Mouse (Mus musculus) macrophage (primary cell): ENCODE data around the gene Smim20. TPM values are rescaled to one million over a fixed set of nuclear protein-coding genes. Genes with fewer than 3 reads are reported as not detected.

ENCODE experiments used
- H3K27ac ChIP-seq: fragments of 350-480 bp; formaldehyde crosslinking; 2 replicates; pipeline ENCODE4 v1.9.0; 2021
- H3K36me3 ChIP-seq: fragments of 350-480 bp; formaldehyde crosslinking; 2 replicates; pipeline ENCODE4 v1.9.0; 2021; ENCODE audit errors: inconsistent target
- H3K4me3 ChIP-seq: fragments of 350-480 bp; formaldehyde crosslinking; 2 replicates; pipeline ENCODE4 v1.9.0; 2021; ENCODE audit errors: inconsistent target
- H3K79me2 ChIP-seq: fragments of 350-480 bp; formaldehyde crosslinking; 2 replicates; pipeline ENCODE4 v1.9.0; 2021; ENCODE audit errors: inconsistent target
- WGBS: methylation state at CpG from one replicate; pipeline ENCODE4 v1.1.7; 2026; ENCODE audit warnings: inconsistent platforms; ENCODE audit not compliant: missing documents; 5-methylcytosine and 5-hydroxymethylcytosine counted together
- polyA plus RNA-seq: library from polyadenylated mRNA; stranded (reverse); fragments of 250-400 nt; gene quantifications from 3 replicates; pipeline ENCODE4 v1.2.4, GENCODE M21; 2018; ENCODE audit warnings: inconsistent platforms

The Smim20 gene
- polyA plus RNA-seq, 1 experiment from 2014 or later: 16.8 TPM

DNA sequence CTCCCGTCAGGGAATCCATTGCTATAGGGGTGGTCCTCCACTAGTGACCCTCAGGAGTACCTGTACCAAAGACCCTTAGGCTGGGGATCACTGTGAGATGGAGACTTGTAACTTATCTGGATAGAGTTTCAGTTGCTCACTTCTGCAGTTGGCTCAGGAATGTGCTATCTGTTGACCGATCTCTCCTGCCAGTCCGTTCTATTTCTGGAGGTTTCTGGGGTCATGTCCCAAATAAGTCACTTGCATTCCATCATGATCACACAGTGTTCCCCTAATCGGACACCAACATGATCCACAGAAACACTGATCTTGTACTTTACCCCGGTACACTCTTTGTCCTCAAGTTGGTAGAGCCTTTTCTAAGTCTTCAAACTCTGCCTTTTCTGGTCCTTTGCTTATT lies 40.6 kb downstream of the Smim20 start:
- H3K36me3 ChIP-seq: no peaks in the 10 kb centered on the region
- H3K27ac ChIP-seq: no peak overlapping the region
- WGBS: 98% methylated on average over 5 of the region's 5 CpGs
- H3K79me2 ChIP-seq: no peaks in the 10 kb centered on the region
- no peak overlapping the region for H3K4me3 ChIP-seq

DNA sequence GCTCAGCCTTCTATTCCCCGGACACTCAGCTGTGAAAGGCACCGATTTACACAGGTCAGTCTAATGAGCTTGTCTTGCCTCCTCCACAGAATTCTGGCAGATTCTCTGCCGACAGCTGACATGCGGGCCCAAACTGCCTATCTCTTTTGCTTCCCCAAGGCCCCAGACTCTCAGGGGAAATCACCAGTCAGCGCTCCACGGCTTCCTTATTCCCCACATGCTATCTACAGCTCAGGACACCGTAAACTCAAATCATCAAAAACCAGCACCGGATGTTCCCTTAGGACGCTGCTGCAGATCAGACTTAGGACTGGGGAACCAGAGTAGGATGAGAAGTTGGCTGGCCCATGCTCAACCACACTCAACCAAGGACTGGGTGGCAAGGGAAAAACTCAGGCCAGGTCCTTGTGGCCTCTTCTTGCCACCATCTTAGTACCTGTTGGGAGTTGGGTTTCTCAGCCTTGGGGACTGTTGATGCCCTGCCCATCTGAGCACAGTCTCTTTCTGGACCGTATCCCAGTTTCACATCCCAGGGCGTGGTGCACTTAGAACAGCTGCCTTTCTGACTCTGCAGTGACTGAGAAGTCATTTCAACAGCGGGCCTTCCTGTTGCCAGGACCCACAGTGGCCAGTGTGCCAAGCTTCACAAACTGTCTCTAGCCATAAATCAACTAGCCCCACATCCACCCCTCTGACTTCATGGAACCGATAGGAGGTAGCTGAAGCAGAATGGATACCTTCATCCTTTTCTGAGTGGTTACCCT lies 47.7 kb downstream of the Smim20 start:
- H3K27ac ChIP-seq: no peak overlapping the region
- 77% methylated on average over 13 of the region's 13 CpGs for whole genome bisulfite sequencing
- H3K36me3 ChIP-seq: no peaks in the 10 kb centered on the region
- no peak overlapping the region for H3K4me3 ChIP-seq
- H3K79me2 ChIP-seq: no peaks in the 10 kb centered on the region

DNA sequence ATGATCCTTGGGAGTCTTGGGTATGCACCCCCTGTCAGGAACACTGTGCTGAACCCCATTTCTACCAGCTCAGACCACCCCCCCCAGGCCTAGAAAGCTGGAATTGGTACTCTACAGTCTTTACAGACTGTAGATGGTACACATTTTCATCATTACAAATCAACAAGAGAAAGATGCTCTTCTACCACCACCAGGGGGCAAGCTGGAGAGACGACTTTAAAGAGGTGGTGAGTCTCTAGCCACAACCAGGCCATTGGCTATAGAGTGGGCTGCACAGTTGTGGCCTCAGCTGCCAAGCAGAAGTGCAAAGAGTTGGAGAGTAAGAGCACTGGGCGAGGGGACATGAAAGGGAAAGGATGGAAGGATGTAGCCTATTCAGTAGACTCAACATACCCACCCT lies 48.9 kb downstream of the Smim20 start:
- H3K79me2 ChIP-seq: no peaks in the 10 kb centered on the region
- 62% methylated on average over 2 of the region's 2 CpGs for WGBS
- no peak overlapping the region for H3K27ac ChIP-seq
- H3K36me3 ChIP-seq: no peaks in the 10 kb centered on the region
- no peak overlapping the region for H3K4me3 ChIP-seq

DNA sequence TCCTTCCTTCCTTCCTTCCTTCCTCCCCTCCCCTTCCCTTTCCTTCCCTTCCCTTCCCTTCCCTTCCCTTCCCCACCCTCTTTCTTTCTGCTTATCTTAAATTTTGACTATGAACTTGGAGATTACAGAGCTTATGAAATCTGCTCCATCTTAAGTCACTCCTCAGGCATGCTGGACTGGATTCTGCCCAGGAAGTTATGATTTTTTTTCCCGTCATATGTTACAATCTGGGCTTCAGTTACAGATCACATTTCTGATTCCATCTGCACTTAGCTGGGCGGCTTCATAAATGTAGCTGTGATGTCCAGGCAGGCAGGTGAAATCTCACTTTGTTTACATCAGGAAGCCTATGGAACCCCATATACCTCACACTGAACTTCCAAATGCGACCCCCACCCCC lies 50.5 kb downstream of the Smim20 start:
- no peaks in the 10 kb centered on the region for H3K36me3 ChIP-seq
- WGBS: 92% methylated on average over 3 of the region's 3 CpGs

DNA sequence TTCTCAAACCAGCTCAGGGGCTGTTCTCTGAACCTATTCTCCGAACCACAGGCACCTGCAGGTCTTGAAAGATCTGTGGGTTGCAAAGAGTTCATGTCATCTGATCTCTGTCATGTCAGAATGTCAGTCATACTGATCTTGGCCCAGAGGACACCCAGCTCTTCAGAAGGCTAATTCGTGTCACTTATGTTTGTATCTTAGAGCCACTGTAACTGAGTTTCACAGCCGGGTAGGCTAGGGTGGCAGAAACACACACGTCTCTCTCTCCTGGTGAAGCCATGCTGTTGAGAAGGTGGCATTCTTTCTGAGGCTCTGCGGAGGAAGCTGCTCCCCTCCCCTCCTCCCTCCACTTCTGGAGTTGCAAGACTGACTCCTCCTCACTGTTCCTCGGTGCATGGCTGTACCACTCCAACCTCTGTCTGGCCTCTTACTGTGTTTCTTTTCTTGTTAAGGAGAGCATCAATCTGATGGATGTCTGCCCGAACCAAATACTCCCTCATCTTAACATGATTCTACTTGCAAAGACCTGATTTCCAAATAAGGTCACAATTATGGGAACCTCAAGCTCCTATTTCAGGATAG lies 51.1 kb downstream of the Smim20 start:
- Histone ChIP-seq H3K79me2 (no peaks in the 10 kb centered on the region), H3K36me3 (no peaks in the 10 kb centered on the region), H3K27ac (no peak overlapping the region), H3K4me3 (no peak overlapping the region)
- WGBS: 79% methylated on average over 7 of the region's 7 CpGs

More for the DNA sequence above, 50.5 kb downstream of the Smim20 start:
- H3K79me2 ChIP-seq: no peaks in the 10 kb centered on the region
- H3K4me3 ChIP-seq: no peak overlapping the region
- H3K27ac ChIP-seq: no peak overlapping the region

DNA sequence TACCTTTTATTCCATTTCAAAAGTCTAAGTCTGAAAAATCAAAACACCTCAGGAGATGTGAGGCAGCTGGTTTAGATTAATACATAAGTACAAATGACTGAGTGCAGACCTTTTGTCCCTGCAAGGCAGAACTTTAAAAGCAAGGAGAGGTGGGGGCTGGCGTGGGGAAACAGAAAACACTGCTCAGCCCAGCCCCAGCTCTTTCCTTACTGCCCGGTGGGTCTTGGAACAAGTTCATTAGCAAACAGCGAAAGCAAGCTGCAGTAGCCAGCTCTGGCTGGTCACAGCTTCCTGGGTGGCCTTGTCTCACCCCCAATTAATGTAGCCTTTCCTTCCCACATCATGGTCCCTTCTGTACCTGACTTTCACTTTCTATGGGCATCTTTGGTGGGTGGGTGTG lies 53.4 kb downstream of the Smim20 start:
- H3K79me2 ChIP-seq: no peaks in the 10 kb centered on the region
- H3K4me3 ChIP-seq: no peak overlapping the region
- 92% methylated on average over 3 of the region's 3 CpGs for WGBS
- H3K36me3 ChIP-seq: no peaks in the 10 kb centered on the region
- no peak overlapping the region for H3K27ac ChIP-seq

DNA sequence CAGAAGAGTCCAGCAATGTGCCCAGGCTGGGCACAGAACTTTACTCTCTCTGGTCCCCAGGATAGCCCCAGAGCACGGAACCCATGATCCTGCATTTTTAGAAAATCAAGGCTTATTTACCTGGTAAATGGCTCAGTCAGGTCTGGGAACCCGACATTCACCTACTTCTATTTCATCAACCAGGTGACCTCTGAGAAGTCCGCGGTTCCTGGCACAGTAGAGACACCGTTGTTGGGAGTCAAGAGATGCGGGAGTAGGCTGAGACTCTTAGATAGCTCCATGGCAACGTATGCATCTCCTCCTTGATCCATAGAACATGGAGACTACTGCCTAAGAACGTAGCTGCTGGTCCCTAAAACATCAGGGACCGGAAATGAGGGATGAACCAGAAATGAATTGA lies 55.0 kb downstream of the Smim20 start:
- Histone ChIP-seq H3K4me3 (no peak overlapping the region), H3K79me2 (no peaks in the 10 kb centered on the region)
- 95% methylated on average over 9 of the region's 9 CpGs for WGBS

DNA sequence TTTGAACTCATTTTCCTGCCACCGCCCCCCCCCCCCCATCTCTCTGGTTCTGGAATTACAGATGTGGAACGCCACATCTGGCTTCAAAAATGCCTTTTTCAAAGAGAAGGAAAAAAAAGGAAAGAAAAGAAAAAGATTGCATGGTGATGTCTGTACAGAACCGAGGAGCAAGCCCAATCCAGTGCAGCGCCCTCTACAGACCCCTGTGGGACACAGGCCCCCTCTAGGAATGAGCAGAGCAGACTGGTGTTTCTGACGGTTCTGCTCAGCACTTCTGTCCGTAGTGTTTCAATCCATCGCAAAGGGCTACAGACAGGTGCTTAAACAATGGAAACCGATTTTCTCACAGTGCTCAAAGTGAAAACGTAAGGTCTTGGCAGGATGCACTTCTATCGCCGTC lies 55.6 kb downstream of the Smim20 start:
- no peaks in the 10 kb centered on the region for H3K79me2 ChIP-seq
- 86% methylated on average over 10 of the region's 11 CpGs for WGBS
- no peaks in the 10 kb centered on the region for H3K36me3 ChIP-seq
- H3K27ac ChIP-seq: no peak overlapping the region
- no peak overlapping the region for H3K4me3 ChIP-seq

More for the DNA sequence above, 55.0 kb downstream of the Smim20 start:
- Histone ChIP-seq H3K27ac (no peak overlapping the region), H3K36me3 (no peaks in the 10 kb centered on the region)

DNA sequence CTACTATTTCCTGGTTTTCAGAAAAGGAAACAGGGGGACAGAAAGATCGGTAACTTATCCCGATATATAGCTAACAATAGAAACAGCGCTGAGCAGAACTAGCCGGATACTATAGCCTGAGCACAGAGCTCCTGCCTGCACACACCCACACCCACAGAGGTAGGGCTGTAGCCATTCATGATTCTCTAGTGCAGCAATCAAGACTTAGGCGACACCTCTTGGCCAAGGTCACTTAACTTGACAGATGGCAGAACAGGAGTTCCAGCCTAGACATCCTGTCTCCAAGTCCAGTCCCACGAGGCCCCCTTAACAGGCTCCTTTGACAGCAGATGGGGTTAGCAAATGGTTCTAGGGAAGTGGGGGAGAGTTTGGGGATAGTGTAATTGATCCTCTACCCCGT lies 56.2 kb downstream of the Smim20 start:
- Histone ChIP-seq H3K4me3 (no peak overlapping the region), H3K79me2 (no peaks in the 10 kb centered on the region), H3K36me3 (no peaks in the 10 kb centered on the region), H3K27ac (no peak overlapping the region)
- 40% methylated on average over 7 of the region's 7 CpGs for WGBS

DNA sequence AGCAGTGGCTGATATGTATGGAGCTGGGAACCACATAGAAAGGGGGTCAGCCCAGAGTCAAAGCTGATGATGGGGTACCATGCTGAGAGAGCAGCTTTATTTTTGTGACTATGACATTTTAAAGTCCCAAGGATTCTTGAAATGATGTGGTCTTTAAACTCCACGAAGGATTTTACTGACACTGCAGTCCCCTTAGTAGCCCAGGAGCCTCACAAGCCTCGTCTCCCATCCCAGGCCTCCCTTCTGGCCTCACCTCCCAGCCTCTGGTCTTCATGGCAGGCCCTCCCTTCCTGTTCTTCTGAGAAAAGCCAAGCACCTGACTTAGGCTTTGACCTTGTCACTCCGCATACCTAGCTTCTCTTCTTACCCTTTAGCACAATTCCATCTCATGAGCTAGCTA lies 57.4 kb downstream of the Smim20 start:
- Histone ChIP-seq H3K27ac (no peak overlapping the region), H3K79me2 (no peaks in the 10 kb centered on the region), H3K4me3 (no peak overlapping the region), H3K36me3 (no peaks in the 10 kb centered on the region)
- 84% methylated on average over 3 of the region's 3 CpGs for WGBS

DNA sequence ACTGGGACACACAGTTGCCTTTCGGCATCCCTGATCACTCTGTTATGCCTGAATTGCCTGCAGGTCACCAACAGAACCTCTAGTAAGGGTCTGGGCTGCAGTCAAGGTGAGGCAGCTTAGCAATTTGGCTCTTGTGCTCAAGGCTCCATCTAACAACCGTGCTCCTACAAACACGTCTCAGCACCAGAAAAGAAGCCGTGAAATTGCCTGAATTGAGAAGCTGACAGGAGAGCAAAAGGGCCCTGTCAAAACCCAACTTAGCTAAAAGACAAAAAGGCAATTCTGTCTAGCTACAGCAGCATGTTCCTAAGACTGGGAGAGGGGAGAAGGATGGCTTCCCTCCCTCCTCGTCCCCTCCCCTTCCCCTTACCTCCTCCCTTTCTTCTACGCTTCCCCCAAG lies 57.9 kb downstream of the Smim20 start:
- Histone ChIP-seq H3K36me3 (no peaks in the 10 kb centered on the region), H3K79me2 (no peaks in the 10 kb centered on the region), H3K27ac (no peak overlapping the region), H3K4me3 (no peak overlapping the region)
- WGBS: 85% methylated on average over 6 of the region's 6 CpGs

DNA sequence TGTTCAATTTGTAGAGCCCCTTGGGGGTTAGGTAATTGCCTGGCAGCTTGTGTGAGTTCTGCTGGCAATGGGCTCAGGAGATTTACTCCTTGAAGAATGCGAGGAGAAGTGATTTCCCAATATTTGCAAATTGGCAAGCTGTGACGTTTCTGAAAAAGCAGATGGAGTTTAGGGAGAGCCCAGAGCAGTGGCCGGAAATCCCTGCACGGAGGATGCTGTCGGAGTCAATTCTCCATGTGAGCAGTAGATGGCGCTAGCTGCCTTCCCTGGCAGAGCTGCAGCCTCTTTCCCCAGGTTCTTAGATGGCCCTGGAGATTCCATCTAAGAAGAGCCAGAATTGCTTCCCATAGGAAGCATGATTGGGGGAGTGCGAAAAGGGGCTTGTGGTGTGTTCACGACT lies 59.1 kb downstream of the Smim20 start:
- no peak overlapping the region for H3K4me3 ChIP-seq
- 5% methylated on average over 8 of the region's 8 CpGs for WGBS
- H3K79me2 ChIP-seq: no peaks in the 10 kb centered on the region
- no peak overlapping the region for H3K27ac ChIP-seq
- no peaks in the 10 kb centered on the region for H3K36me3 ChIP-seq

DNA sequence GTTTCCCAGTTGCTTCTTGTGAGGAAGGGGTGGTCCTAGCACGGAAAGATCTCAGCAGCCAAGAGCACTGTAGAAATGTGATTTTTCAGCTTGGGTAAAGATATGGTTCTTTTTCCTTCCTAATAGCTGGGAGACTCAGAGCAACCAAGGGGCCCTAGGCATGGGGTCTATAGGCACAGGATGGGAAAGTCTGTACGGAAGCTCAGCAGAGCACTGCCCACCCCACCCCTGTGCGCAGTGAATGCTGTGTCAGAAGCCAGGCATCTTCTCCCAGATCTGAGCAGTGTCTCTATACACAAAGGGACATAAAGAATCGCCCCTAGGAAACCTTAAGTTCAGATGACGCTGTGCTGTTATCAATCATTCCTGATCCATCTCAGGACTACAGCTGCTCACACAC lies 59.6 kb downstream of the Smim20 start:
- H3K4me3 ChIP-seq: no peak overlapping the region
- WGBS: 82% methylated on average over 5 of the region's 5 CpGs
- H3K79me2 ChIP-seq: no peaks in the 10 kb centered on the region
- no peaks in the 10 kb centered on the region for H3K36me3 ChIP-seq
- H3K27ac ChIP-seq: no peak overlapping the region
